Mouse (Mus musculus) heart, embryonic 15.5 days (tissue): Measurements from ENCODE around the gene Rnf185. TPM values are rescaled to one million over a fixed set of nuclear protein-coding genes. Genes with fewer than 3 reads are reported as not detected.
A peak's percentile ranks its signal among the peaks of the same experiment; 100 is the strongest.

ENCODE experiments used
- ATAC-seq: fragments of 200-750 bp; cut with Nextera tagmentation; replicated peaks from 2 replicates; pipeline ENCODE4 v1.8.0; 2017; ENCODE audit warnings: low read depth, moderate TSS enrichment; ENCODE audit not compliant: insufficient number of reproducible peaks, insufficient read depth, low FRiP score
- H3K27ac ChIP-seq: fragments of 300-500 bp; sonication (generic); 2 replicates; pipeline ENCODE4 v1.5.1; 2015; ENCODE audit warnings: mild to moderate bottlenecking, inconsistent platforms
- H3K27me3 ChIP-seq: fragments of 300-500 bp; sonication (generic); 2 replicates; pipeline ENCODE4 v1.6.1; 2015; ENCODE audit warnings: inconsistent platforms
- H3K36me3 ChIP-seq: fragments of 300-500 bp; sonication (generic); 2 replicates; pipeline ENCODE4 v1.6.1; 2015; ENCODE audit warnings: mild to moderate bottlenecking, inconsistent platforms
- H3K4me1 ChIP-seq: fragments of 300-500 bp; sonication (generic); replicated peaks from 2 replicates; pipeline ENCODE4 v1.6.1; 2015; ENCODE audit warnings: inconsistent platforms
- H3K4me2 ChIP-seq: fragments of 300-500 bp; sonication (generic); 2 replicates; pipeline ENCODE4 v1.6.1; 2015; ENCODE audit warnings: inconsistent platforms, mild to moderate bottlenecking, moderate library complexity
- H3K4me3 ChIP-seq: fragments of 300-500 bp; sonication (generic); 2 replicates; pipeline ENCODE4 v1.5.1; 2015; ENCODE audit warnings: mild to moderate bottlenecking, inconsistent platforms
- H3K9ac ChIP-seq: fragments of 300-500 bp; sonication (generic); 2 replicates; pipeline ENCODE4 v1.6.1; 2015; ENCODE audit warnings: mild to moderate bottlenecking, inconsistent platforms
- H3K9me3 ChIP-seq: fragments of 300-500 bp; sonication (generic); replicated peaks from 2 replicates; pipeline ENCODE4 v1.6.1; 2016; ENCODE audit warnings: inconsistent platforms
- WGBS: fragments of 180-500 bp; shearing (Covaris S2); methylation state at CpG from one replicate; pipeline ENCODE4 v1.1.7; 2015; ENCODE audit warnings: mixed read lengths; 5-methylcytosine and 5-hydroxymethylcytosine counted together
- polyA plus RNA-seq: library from polyadenylated mRNA; unstranded; fragments of >200 nt; fragmentation: Nextera tagmentation; extraction: Ambion mirVana; gene quantifications from 2 replicates; pipeline ENCODE4 v1.2.1, GENCODE M21; 2015

Rnf185 gene
- polyA plus RNA-seq, 1 experiment from 2014 or later, result 25.9 TPM

- H3K27ac ChIP-seq, result no peak overlapping the region
- H3K4me1 ChIP-seq, result peaks cover 2% of the 10 kb centered on the region; the same call in 1 of the 2 replicates
Observed at GRCm38 (mm10) chr11:3417795-3418194, 34.4 kb downstream of the Rnf185 start.

GRCm38 (mm10) chr11:3416399-3416798, 35.8 kb downstream of the Rnf185 start:
- Histone ChIP-seq H3K36me3 (peaks cover 44% of the 10 kb centered on the region), H3K27ac (no peak overlapping the region), H3K4me3 (no peak overlapping the region), H3K9me3 (no peaks in the 10 kb centered on the region), H3K4me2 (no peak overlapping the region), H3K9ac (no peak overlapping the region), H3K27me3 (no peaks in the 10 kb centered on the region), H3K4me1 (peaks cover 2% of the 10 kb centered on the region; the same call in 1 of the 2 replicates)
- ATAC-seq, result no peak
- 90% methylated on average over 3 of the region's 3 CpGs for WGBS

More at GRCm38 (mm10) chr11:3417795-3418194, 34.4 kb downstream of the Rnf185 start:
- WGBS, result 74% methylated on average over 6 of the region's 6 CpGs
- Histone ChIP-seq H3K36me3 (peaks cover 44% of the 10 kb centered on the region), H3K27me3 (no peaks in the 10 kb centered on the region), H3K4me3 (no peak overlapping the region), H3K4me2 (no peak overlapping the region), H3K9me3 (no peaks in the 10 kb centered on the region), H3K9ac (no peak overlapping the region)
- ATAC-seq, result no peak

GRCm38 (mm10) chr11:3412111-3412510, 40.1 kb downstream of the Rnf185 start:
- 82% methylated on average over 3 of the region's 3 CpGs for WGBS
- ATAC-seq, result no peak

GRCm38 (mm10) chr11:3408997-3409732, 43.0 kb downstream of the Rnf185 start, which contains the start of gene Limk2:
Gene Limk2, minus strand, starts transcription at chr11:3409189.
- H3K4me1 ChIP-seq, result peaks cover 16% of the 10 kb centered on the region
- peak within 1 kb of the TSS; percentile 77 for H3K9ac ChIP-seq
- 3% methylated on average over 45 of the region's 45 CpGs for WGBS
- H3K27ac ChIP-seq, result peak within 1 kb of the TSS; percentile 74
- H3K4me3 ChIP-seq, result peak within 1 kb of the TSS; percentile 92
- ATAC-seq, result peak; percentile 94
- peak within 1 kb of the TSS; percentile 85 for H3K4me2 ChIP-seq
- H3K36me3 ChIP-seq, result peaks cover 3% of the 10 kb centered on the region; the same call in 1 of the 2 replicates
- H3K27me3 ChIP-seq, result no peaks in the 10 kb centered on the region
- no peaks in the 10 kb centered on the region for H3K9me3 ChIP-seq

More at GRCm38 (mm10) chr11:3412111-3412510, 40.1 kb downstream of the Rnf185 start:
- H3K36me3 ChIP-seq, result peaks cover 23% of the 10 kb centered on the region
- H3K4me3 ChIP-seq, result no peak overlapping the region
- H3K9me3 ChIP-seq, result no peaks in the 10 kb centered on the region
- H3K4me2 ChIP-seq, result no peak overlapping the region
- H3K4me1 ChIP-seq, result peaks cover 16% of the 10 kb centered on the region
- no peak overlapping the region for H3K9ac ChIP-seq
- H3K27ac ChIP-seq, result no peak overlapping the region
- H3K27me3 ChIP-seq, result no peaks in the 10 kb centered on the region

GRCm38 (mm10) chr11:3408131-3408996, 43.8 kb downstream of the Rnf185 start:
- 3% methylated on average over 34 of the region's 34 CpGs for WGBS

GRCm38 (mm10) chr11:3404287-3405047, 47.7 kb downstream of the Rnf185 start:
- no peaks in the 10 kb centered on the region for H3K27me3 ChIP-seq
- no peak overlapping the region for H3K27ac ChIP-seq
- no peak for ATAC-seq
- H3K9me3 ChIP-seq, result no peaks in the 10 kb centered on the region
- no peak overlapping the region for H3K4me2 ChIP-seq
- H3K4me1 ChIP-seq, result peaks cover 14% of the 10 kb centered on the region
- H3K4me3 ChIP-seq, result no peak overlapping the region
- 72% methylated on average over 7 of the region's 7 CpGs for WGBS
- no peak overlapping the region for H3K9ac ChIP-seq
- H3K36me3 ChIP-seq, result no peaks in the 10 kb centered on the region

More at GRCm38 (mm10) chr11:3408131-3408996, 43.8 kb downstream of the Rnf185 start:
- Histone ChIP-seq H3K9me3 (no peaks in the 10 kb centered on the region), H3K9ac (peak overlapping the region; percentile 77), H3K4me3 (peak overlapping the region; percentile 92), H3K4me2 (peak overlapping the region; percentile 85), H3K27ac (peak overlapping the region; percentile 74), H3K4me1 (peaks cover 16% of the 10 kb centered on the region), H3K36me3 (no peaks in the 10 kb centered on the region), H3K27me3 (no peaks in the 10 kb centered on the region)
- ATAC-seq, result 0 out of 2 replicates have a peak, but pooled peaks have one; percentile 11

GRCm38 (mm10) chr11:3403024-3403423, 49.1 kb downstream of the Rnf185 start:
- Histone ChIP-seq H3K4me2 (no peak overlapping the region), H3K4me1 (peaks cover 7% of the 10 kb centered on the region), H3K9ac (no peak overlapping the region), H3K27me3 (no peaks in the 10 kb centered on the region), H3K36me3 (no peaks in the 10 kb centered on the region), H3K27ac (no peak overlapping the region), H3K9me3 (no peaks in the 10 kb centered on the region), H3K4me3 (no peak overlapping the region)
- WGBS, result 64% methylated on average over 3 of the region's 3 CpGs
- no peak for ATAC-seq

GRCm38 (mm10) chr11:3398318-3398717, 53.8 kb downstream of the Rnf185 start:
- Histone ChIP-seq H3K27ac (no peak overlapping the region), H3K27me3 (no peaks in the 10 kb centered on the region), H3K4me1 (no peaks in the 10 kb centered on the region), H3K36me3 (no peaks in the 10 kb centered on the region), H3K9ac (no peak overlapping the region), H3K9me3 (no peaks in the 10 kb centered on the region), H3K4me3 (no peak overlapping the region), H3K4me2 (no peak overlapping the region)
- ATAC-seq, result no peak
- WGBS, result 92% methylated on average over 1 of the region's 1 CpGs

- no peak for ATAC-seq
- Histone ChIP-seq H3K36me3 (no peaks in the 10 kb centered on the region), H3K9ac (no peak overlapping the region), H3K27me3 (no peaks in the 10 kb centered on the region), H3K27ac (no peak overlapping the region), H3K9me3 (no peaks in the 10 kb centered on the region), H3K4me2 (no peak overlapping the region), H3K4me1 (peaks cover 10% of the 10 kb centered on the region), H3K4me3 (no peak overlapping the region)
- WGBS, result 86% methylated on average over 8 of the region's 8 CpGs
Observed at GRCm38 (mm10) chr11:3396562-3396961, 55.6 kb downstream of the Rnf185 start.

- H3K9me3 ChIP-seq, result no peaks in the 10 kb centered on the region
Observed at GRCm38 (mm10) chr11:3396091-3396490, 56.1 kb downstream of the Rnf185 start.

GRCm38 (mm10) chr11:3394520-3394919, 57.6 kb downstream of the Rnf185 start:
- whole genome bisulfite sequencing, result 58% methylated on average over 5 of the region's 5 CpGs
- ATAC-seq, result no peak
- Histone ChIP-seq H3K4me2 (no peak overlapping the region), H3K27ac (no peak overlapping the region), H3K27me3 (no peaks in the 10 kb centered on the region), H3K9me3 (no peaks in the 10 kb centered on the region), H3K36me3 (no peaks in the 10 kb centered on the region), H3K9ac (no peak overlapping the region), H3K4me3 (no peak overlapping the region), H3K4me1 (peaks cover 12% of the 10 kb centered on the region)

More at GRCm38 (mm10) chr11:3396091-3396490, 56.1 kb downstream of the Rnf185 start:
- no peak for ATAC-seq
- WGBS, result 77% methylated on average over 3 of the region's 3 CpGs
- Histone ChIP-seq H3K4me2 (no peak overlapping the region), H3K27ac (no peak overlapping the region), H3K4me1 (peaks cover 10% of the 10 kb centered on the region), H3K4me3 (no peak overlapping the region), H3K27me3 (no peaks in the 10 kb centered on the region), H3K9ac (no peak overlapping the region), H3K36me3 (no peaks in the 10 kb centered on the region)
